Mouse (Mus musculus) adrenal gland, postnatal 36 days (tissue): ENCODE results near the gene Nhlh1. TPM values are rescaled to one million over a fixed set of nuclear protein-coding genes. Genes with fewer than 3 reads are reported as not detected.

Source experiments
- DNase-seq, 2 experiments: peaks; one replicate each; pipeline ENCODE4 v3.0.0; 2021; ENCODE audit warnings: mixed read lengths in 1 of 2
- total RNA-seq, 2 experiments: library from RNA; stranded (reverse); gene quantifications; 2 replicates each; pipeline ENCODE4 v1.2.3; 2021

Gene Nhlh1
- total RNA-seq, 2 experiments from 2014 or later: not detected

- DNase-seq: no peak
Observed at GRCm38 (mm10) chr1:172053541-172054440, 3.6 kb downstream of the Nhlh1 start.

DNA sequence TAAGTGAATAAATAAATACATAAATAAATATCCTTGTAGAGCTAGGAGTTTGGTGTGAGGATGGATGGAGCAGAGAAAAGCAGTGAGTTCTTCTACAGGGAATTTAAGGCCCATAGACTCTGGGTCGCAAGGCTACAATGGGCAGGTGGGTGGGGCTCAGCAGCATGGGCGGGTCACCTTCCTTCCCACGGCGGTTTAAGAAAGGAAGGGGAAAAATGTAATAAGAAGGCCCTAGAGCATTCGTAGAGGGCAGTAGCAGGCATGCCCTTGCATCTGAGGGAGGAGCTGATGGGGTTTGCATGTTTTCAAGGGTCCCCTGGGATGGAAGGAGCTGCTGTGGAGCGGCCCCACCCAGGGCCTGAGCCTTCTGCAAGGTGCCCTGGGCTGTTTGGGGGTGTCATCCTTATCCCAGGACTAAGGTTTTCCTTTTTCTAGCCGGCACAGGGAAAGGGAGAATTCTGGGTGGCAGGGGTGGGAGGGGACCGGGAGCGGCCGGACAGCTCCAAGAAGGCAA, 4.5 kb downstream of the Nhlh1 start:
- no peak for DNase-seq

DNA sequence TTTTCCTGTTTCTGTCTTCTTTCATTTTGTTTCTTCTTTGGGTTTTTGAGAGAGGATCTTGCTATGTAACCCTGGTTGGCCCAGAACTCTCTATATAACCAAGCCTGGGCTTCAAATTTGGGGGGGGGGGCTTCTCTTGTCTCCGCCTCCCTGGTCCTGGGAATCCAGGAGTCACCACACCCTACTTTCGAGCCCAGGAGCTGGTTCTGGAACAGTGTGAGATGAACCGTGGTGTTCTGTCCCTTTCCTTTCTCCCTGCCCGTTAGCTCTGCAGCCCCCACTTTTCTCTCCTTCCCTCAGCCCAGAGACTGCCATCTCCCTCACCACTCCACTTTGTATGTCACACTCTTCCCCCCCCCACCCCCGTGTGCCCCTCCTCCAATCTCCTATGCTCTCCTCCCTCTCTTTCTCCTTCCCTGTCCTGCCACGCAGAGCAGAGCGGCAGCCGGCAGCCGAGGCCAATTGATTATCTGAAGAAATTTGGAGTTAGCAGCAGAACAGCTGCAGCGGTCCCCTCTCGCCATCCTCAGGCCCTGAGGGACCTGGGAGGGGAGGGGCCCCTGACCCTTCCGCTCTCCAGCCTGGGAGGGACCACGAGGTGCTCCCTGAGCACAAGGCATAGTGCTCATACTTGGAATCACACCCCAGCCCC, 8.1 kb downstream of the Nhlh1 start:
- DNase-seq: no peak

GRCm38 (mm10) chr1:172048241-172048734, 9.1 kb downstream of the Nhlh1 start:
- DNase-seq: no peak

DNA sequence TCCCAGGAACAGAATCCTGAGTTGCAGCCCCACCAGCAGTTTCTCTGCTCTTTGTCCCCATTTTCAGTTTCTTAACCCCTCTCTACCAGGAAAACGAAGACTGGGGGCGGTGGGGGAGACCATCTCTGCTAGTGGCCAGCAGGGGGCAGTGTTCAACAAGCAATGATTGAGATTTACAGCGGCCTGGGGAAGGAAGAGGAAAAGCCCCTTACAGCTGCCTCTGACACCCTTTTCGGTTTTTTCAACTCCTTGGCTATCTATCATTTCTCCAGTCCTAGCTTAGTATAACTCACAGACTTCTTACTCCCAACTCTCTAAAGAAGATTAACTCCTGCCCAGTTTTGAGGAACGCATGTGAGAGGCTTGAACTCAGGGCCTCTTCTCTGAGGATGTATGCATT, 10.4 kb downstream of the Nhlh1 start:
- DNase-seq: peak; percentile 66 to 78

DNA sequence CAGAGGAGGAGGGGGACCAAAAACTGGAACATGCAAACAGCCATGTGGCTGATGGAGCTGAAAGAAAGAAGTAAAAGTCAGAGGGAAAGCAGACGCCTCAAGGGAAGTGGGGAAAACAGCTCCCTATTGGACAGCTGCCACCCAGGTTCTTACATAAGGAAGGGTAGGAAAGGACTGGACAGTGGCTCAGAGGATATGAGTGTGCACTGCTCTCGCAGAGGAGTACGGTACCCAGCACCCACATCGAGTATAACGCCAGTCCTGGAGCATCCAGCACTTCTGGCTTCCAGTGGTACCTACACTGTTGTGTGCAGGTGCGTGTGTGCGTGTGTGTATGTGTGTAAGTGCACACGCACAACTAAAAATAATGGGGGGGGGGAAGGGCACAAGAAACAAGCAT, 11.0 kb downstream of the Nhlh1 start:
- no peak for DNase-seq

- no peak for DNase-seq
Observed at GRCm38 (mm10) chr1:172029914-172030313, 27.5 kb downstream of the Nhlh1 start.

DNA sequence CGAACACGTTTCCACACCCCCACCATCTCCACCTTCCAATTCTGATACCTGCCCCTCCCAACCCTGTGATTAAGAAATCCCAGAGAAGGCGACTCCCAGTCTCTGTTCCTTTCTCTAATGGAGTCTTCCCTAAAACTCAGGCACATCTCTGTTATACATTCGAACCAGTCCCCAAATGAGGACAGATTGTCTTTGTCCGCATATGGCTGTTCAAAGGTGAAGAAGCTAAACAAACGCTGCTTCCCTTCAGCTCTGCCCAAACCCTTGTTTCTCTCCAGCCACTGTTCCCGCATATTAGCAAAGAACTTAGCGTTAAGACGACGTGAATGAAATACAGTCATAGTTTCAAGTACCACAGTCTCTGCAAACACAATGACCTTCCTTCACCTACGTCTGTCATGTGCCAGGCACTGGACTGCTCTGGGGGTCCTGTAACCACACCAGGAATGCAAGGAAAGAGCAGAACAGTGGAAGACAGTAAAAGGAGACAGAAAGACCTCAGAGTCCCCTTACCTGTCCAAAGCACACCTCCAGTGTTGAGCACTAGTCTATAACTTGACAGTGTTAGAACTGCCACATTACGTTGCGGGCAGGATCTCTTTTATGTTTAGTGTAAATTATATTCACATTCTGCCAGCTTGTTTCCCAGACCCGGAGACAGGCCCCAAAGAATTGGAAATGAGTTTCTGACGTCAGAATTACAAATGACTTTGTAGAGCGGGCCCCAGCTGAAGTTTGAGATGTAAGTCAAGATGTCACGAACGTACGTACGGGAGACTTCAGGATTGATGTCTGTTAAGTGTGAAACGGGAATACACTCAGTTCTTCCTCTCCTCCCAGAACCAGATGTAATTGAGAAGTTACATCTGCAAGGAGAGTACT, 28.7 kb downstream of the Nhlh1 start, which contains the start of gene Vangl2:
Gene Vangl2, minus strand, starts transcription at position 51 of the 882 bp plus-strand sequence.
- no peak for DNase-seq

- no peak for DNase-seq
Observed at GRCm38 (mm10) chr1:172027809-172028102, 29.6 kb downstream of the Nhlh1 start.

GRCm38 (mm10) chr1:172027010-172027808, 30.2 kb downstream of the Nhlh1 start:
- DNase-seq: peak; percentile 87 to 93

- peak in 1 of 2 experiments; percentile 16 for DNase-seq
Observed at GRCm38 (mm10) chr1:172026201-172026901, 31.0 kb downstream of the Nhlh1 start.

- no peak for DNase-seq
Observed at GRCm38 (mm10) chr1:172025201-172025904, 32.0 kb downstream of the Nhlh1 start.

DNA sequence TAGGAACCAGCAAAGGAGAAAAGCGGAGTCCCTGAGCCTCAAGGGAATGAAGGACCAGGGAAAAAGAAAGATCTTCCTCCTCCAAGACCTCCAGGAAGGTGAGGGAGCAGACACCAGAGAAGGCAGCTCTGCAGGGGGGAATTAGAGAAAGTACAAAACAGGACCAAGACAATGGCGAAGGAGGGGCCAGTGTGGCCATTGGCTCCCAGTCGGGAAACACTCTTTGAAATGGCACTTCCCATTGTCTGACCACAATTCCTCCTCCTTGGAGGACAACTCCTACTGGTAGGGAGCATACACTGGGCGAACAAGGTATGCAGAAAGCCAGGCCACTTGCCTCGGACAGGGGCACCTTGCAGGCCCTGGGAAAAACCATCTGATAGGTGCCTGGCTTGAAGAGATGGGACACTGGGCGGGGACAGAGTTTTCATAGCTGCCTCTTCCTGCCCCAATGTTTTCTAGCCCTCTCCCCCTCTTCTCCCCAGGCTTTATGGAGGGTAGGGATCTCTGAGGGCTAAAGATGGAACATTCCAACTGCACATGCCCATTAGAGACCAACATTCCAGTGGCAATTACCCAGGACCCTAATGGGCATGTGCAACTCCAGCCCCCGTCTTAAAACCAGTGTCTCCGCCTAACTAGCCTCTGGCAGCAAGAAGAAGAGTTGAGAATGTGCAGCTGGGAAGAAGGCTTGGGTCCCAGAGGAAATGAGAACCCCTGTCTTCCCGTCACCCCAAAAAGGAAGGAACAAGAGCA, 33.1 kb downstream of the Nhlh1 start:
- DNase-seq: no peak

GRCm38 (mm10) chr1:172019863-172020521, 37.4 kb downstream of the Nhlh1 start:
- no peak for DNase-seq

GRCm38 (mm10) chr1:172019339-172019738, 38.0 kb downstream of the Nhlh1 start:
- no peak for DNase-seq

DNA sequence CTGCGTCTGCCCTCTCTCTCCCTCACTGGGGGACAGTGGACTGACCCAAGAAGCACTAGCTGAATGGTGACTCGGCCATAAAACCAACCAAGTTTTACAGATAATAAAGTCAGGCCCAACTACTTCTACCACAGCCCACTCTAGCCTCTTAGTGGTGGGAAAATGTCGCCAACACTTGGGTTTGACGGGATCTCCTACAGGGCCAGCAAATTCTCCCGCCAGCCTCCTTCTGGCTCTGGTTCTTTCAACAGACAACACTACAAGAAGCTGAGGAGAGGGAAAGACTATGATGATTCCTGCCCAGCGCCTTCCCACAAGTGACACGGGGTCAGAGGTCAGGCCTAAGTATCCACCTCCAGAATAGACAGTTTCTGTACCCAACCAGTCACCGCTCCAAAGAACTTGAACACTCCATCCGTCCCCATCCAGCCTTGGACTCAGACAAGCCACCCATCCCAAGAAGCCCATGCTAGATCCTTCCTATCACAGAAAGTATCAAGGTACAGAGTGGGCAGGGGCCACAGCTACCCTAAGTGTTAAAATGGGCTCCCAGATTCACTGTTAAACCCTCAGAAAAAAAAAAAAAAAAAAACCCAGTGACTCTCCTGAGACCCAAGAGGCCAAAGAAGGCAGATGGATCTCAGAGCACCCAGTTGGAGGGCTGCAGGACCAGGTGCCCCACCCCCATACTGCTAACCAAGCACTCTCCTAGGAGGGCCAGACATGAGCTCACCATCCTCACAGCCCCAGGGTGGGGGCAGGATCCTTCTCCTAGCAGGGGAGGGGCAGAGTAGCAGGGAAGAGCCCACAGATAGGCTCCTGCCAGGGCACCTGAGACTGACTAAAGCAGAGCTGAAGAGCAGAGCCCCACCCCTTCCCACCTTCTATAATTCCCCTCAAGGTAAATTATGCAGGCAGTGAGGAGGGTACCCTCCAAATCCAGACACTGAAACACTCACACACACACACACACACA, 38.7 kb downstream of the Nhlh1 start:
- DNase-seq: no peak

DNA sequence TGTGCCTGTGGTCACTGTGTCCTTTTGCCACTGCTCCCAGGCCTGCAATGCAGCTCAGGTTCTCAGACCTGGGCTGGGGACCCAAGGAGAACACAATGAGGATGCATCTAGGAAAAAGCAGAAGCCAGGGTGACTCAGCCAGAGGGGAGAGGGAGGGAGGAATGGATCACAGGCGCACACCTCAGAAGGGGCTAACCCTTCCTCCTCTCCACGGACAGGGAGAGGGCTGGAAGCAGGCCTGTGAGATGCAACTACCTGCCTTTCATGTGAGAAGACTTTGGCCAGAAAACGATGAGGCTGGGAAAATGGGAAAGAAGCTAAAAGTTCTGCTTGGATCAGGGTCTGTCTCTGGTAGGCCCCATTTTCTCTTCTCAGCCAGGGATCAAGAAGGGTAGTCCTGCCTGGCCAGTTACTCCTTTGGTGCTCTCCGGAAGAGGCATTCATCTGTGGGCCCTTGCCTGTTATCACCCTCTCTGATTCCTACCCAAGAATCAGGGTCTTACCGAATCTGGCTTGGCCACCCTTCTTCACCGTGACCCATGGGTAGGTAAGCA, 39.8 kb downstream of the Nhlh1 start:
- no peak for DNase-seq
